Mouse (Mus musculus) bone marrow, adult 2 months (tissue): ENCODE measurements around the gene Lpin1. TPM values are rescaled to one million over a fixed set of nuclear protein-coding genes. Genes with fewer than 3 reads are reported as not detected.

Source experiments
- H3K27ac ChIP-seq: fragments of 200-500 bp; 2 replicates; pipeline ENCODE4 v1.5.1; 2012; ENCODE audit warnings: low read depth, mild to moderate bottlenecking, control low read depth, inconsistent platforms, low read length; ENCODE audit not compliant: control insufficient read depth, poor library complexity, insufficient read depth
- H3K4me1 ChIP-seq: fragments of 200-500 bp; 2 replicates; pipeline ENCODE4 v1.6.1; 2011; ENCODE audit warnings: low read length; ENCODE audit not compliant: control insufficient read depth, insufficient read depth
- H3K4me3 ChIP-seq: fragments of 200-500 bp; replicated peaks from 2 replicates; pipeline ENCODE3; 2011; ENCODE audit warnings: mild to moderate bottlenecking, low read depth, low read length, control low read depth; ENCODE audit not compliant: control insufficient read depth
- CTCF ChIP-seq: fragments of 200-500 bp; IDR thresholded peaks from 2 replicates; pipeline ENCODE4 v1.5.1; 2011; ENCODE audit warnings: low read length, control low read depth; ENCODE audit not compliant: control insufficient read depth, insufficient read depth
- POLR2A ChIP-seq: fragments of 200-500 bp; IDR thresholded peaks from 2 replicates; pipeline ENCODE4 v1.6.1; 2011; ENCODE audit warnings: low read depth, mild to moderate bottlenecking, control low read depth, low read length, borderline replicate concordance; ENCODE audit not compliant: control insufficient read depth
- WGBS: fragments of 180-500 bp; shearing (Covaris S2); methylation state at CpG from one replicate; pipeline ENCODE4 v1.1.7; 2018; 5-methylcytosine and 5-hydroxymethylcytosine counted together
- polyA plus RNA-seq: library from polyadenylated mRNA; stranded (reverse); fragments of >200 nt; gene quantifications from 2 replicates; pipeline ENCODE4 v1.2.4, GENCODE M21; 2011; ENCODE audit warnings: low replicate concordance; ENCODE audit not compliant: missing spikeins, insufficient read depth, insufficient read length

The Lpin1 gene
- polyA plus RNA-seq, 1 experiment: 14.8 TPM

GRCm38 (mm10) chr12:16631423-16631822, 20.7 kb upstream of the Lpin1 start:
- WGBS: 2% methylated on average over 2 of the region's 2 CpGs
- no peak overlapping the region for H3K4me3 ChIP-seq
- no peak for TF ChIP-seq CTCF
- TF ChIP-seq POLR2A: no peak
- H3K27ac ChIP-seq: no peak overlapping the region
- no peaks in the 10 kb centered on the region for H3K4me1 ChIP-seq

GRCm38 (mm10) chr12:16630866-16631185, 20.1 kb upstream of the Lpin1 start:
- no peaks in the 10 kb centered on the region for H3K4me1 ChIP-seq
- no peak overlapping the region for H3K27ac ChIP-seq
- TF ChIP-seq CTCF (no peak), POLR2A (no peak)
- no peak overlapping the region for H3K4me3 ChIP-seq
- WGBS: 76% methylated on average over 1 of the region's 1 CpGs

GRCm38 (mm10) chr12:16630152-16630865, 19.5 kb upstream of the Lpin1 start:
- no peaks in the 10 kb centered on the region for H3K4me1 ChIP-seq
- no peak overlapping the region for H3K4me3 ChIP-seq
- no peak for TF ChIP-seq CTCF
- TF ChIP-seq POLR2A: no peak
- H3K27ac ChIP-seq: no peak overlapping the region
- WGBS: 26% methylated on average over 7 of the region's 7 CpGs

- WGBS: 68% methylated on average over 3 of the region's 3 CpGs
- H3K27ac ChIP-seq: no peak overlapping the region
- H3K4me1 ChIP-seq: no peaks in the 10 kb centered on the region
- H3K4me3 ChIP-seq: no peak overlapping the region
- TF ChIP-seq POLR2A (no peak), CTCF (no peak)
Observed at GRCm38 (mm10) chr12:16620230-16620629, 9.5 kb upstream of the Lpin1 start.

- no peak overlapping the region for H3K27ac ChIP-seq
- 73% methylated on average over 6 of the region's 6 CpGs for WGBS
- no peak overlapping the region for H3K4me3 ChIP-seq
- no peak for TF ChIP-seq POLR2A
- no peak for TF ChIP-seq CTCF
- no peaks in the 10 kb centered on the region for H3K4me1 ChIP-seq
Observed at GRCm38 (mm10) chr12:16619453-16619852, 8.7 kb upstream of the Lpin1 start.

GRCm38 (mm10) chr12:16618512-16619274, 7.9 kb upstream of the Lpin1 start:
- Histone ChIP-seq H3K4me1 (no peaks in the 10 kb centered on the region), H3K27ac (no peak overlapping the region), H3K4me3 (no peak overlapping the region)
- 67% methylated on average over 12 of the region's 12 CpGs for WGBS
- TF ChIP-seq POLR2A: no peak
- TF ChIP-seq CTCF: no peak

- 86% methylated on average over 2 of the region's 2 CpGs for WGBS
- H3K27ac ChIP-seq: no peak overlapping the region
- no peak for TF ChIP-seq CTCF
- TF ChIP-seq POLR2A: no peak
- no peaks in the 10 kb centered on the region; the same call in 1 of the 2 replicates for H3K4me1 ChIP-seq
- H3K4me3 ChIP-seq: no peak overlapping the region
Observed at GRCm38 (mm10) chr12:16615738-16616137, 5.0 kb upstream of the Lpin1 start.

- no peak overlapping the region for H3K27ac ChIP-seq
- H3K4me1 ChIP-seq: no peaks in the 10 kb centered on the region; the same call in 1 of the 2 replicates
- no peak overlapping the region for H3K4me3 ChIP-seq
- WGBS: 51% methylated on average over 3 of the region's 3 CpGs
- no peak for TF ChIP-seq POLR2A
- TF ChIP-seq CTCF: no peak
Observed at GRCm38 (mm10) chr12:16614556-16614955, 3.8 kb upstream of the Lpin1 start.

- Histone ChIP-seq H3K4me1 (no peaks in the 10 kb centered on the region), H3K27ac (no peak overlapping the region), H3K4me3 (no peak overlapping the region)
- WGBS: 79% methylated on average over 5 of the region's 5 CpGs
- TF ChIP-seq POLR2A: no peak
- no peak for TF ChIP-seq CTCF
Observed at GRCm38 (mm10) chr12:16605624-16606023, 5.1 kb downstream of the Lpin1 start.
